Mouse (Mus musculus) lung, postnatal 4 days (tissue): ENCODE results near the gene Lsm2.
"Not testable (repeated sequence)": the region's sequence is repeated elsewhere in the genome, so short reads cannot be mapped to it uniquely, and the experiment has no call there.

Experiments
- DNase-seq, 2 experiments: peaks; one replicate each; pipeline ENCODE4 v3.0.0; 2021

Lsm2 gene

DNA sequence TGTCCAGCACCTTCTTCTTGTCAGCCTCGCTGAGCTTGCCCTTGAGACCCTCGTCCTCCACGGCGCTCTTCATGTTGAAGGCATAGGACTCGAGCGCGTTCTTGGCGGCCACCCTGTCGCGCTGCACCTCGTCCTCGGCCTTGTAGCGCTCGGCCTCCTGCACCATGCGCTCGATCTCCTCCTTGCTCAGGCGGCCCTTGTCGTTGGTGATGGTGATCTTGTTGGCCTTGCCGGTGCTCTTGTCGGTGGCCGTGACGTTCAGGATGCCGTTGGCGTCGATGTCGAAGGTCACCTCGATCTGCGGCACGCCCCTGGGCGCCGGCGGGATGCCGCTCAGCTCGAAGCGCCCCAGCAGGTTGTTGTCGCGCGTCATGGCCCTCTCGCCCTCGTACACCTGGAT, 24.4 kb upstream of the Lsm2 start:
- not testable (repeated sequence) for DNase-seq

DNA sequence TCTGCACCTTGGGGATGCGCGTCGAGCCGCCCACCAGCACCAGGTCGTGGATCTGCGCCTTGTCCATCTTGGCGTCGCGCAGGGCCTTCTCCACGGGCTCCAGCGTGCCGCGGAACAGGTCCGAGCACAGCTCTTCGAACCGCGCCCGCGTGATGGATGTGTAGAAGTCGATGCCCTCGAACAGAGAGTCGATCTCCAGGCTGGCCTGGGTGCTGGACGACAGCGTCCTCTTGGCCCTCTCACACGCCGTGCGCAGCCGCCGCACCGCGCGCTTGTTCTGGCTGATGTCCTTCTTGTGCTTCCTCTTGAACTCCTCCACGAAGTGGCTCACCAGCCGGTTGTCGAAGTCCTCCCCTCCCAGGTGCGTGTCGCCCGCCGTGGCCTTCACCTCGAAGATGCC, 23.7 kb upstream of the Lsm2 start:
- not testable (repeated sequence) for DNase-seq

DNA sequence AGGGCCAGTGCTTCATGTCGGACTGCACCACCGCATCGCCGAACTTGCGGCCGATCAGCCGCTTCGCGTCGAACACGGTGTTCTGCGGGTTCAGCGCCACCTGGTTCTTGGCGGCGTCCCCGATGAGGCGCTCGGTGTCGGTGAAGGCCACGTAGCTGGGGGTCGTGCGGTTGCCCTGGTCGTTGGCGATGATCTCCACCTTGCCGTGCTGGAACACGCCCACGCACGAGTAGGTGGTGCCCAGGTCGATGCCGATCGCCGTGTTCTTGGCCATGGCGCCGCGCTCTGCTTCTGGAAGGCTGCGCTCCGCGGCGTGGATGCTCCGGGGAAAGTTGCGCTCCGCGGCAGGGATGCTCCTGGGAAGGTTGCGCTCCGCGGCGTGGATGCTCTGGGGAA, 22.9 kb upstream of the Lsm2 start:
- DNase-seq = not testable (repeated sequence)

DNA sequence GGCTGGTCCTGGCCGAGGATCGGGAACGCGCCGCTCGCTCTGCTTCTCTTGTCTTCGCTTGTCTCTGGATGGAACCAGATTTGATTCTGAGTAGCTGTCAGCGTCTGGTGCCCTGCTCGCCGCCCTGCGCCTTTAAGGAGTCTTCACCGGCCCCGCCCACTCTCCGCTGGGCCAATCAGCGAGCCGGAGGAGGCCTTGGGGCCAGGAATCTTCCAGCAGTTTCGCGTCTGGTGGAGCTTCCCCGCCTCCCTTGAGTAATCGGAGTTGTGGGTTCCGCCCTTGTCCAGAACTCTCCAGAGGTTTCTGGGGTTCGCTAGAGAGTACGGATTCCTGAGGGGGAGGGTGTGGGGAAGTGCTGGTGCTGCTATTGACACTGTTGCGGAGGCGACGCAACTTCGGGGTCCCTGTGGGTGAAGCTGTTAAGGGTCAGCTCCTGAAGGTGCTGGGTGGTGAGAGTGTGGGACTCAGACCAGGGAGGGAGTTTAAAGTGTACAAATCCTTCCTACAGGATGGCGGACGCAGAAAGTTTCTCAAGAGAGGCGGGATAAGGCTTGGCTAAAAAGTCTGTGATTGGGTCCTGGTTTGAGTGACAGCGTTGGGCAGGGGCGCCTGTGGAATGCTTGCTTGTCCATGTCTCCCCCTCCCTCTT, 22.4 kb upstream of the Lsm2 start, which contains the start of gene Hspa1b:
TSS of gene Hspa1b (minus strand) at position 109 of the 649 bp plus-strand sequence.
- DNase-seq = peak; percentile 89 to 92

DNA sequence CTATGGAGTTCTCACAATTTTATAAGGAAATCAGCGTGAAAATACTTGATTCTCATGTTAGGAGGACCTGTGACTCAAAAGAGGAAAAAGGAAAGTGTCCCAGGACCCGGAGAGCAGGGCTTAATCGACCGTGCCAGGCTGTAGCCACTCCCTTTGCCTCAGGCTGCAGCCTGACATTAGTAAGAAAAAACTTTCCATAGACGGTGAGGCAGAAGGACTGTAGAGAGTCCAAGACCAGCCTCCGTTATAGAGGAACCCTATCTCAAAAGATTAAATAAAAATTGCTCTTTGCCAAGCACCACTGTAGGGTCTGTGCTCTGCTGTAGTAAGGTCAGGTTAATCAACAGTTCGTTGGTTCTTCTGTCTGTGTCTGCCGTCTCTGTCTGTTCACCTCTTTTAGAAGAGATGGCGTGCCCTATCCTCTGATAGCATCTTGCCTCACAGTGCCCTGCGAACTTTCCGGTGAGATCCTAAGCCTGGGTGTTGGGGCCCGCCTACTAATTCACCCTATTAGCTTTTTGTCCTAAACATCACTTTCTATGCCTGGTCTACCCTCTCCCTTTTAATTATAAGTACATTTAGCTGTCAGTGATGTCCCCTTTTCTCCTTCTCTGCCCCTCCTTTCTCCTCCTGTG, 21.7 kb upstream of the Lsm2 start:
- no peak for DNase-seq

DNA sequence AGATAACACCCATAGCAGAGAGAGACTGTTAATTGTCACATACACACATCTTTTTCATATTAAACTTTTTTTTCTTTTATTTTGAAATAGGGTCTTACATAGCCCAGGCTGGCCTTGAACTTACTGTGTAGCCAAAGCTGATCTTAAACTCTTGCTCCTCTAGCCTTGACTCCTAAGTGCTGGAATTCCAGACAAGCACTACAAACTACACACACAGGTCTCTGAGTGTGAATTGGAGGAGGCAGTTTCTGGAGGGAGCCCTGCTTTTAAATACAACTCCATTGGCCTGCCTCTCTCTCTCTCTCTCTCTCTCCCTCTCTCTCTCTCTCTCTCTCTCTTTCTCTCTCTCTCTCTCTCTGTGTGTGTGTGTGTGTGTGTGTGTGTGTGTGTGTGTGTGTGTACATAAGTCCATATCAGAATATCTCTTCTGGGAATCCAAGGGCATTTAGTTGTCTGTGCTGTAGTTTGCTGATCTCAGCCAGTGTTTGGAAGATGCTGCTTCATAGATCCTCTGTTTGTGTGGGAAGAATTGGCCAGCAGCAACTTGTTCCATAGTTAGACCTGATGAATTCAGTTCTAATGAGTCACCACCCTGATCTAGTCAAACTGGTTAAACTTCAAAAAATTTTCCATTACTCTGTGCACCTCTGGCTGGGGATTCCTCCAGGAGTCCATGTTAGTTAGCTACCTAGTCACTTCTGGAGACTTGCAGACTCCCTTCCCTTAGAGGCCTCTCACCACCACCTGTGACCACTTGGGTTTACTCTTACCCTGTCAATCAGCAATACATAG, 20.8 kb upstream of the Lsm2 start:
- DNase-seq = no peak

DNA sequence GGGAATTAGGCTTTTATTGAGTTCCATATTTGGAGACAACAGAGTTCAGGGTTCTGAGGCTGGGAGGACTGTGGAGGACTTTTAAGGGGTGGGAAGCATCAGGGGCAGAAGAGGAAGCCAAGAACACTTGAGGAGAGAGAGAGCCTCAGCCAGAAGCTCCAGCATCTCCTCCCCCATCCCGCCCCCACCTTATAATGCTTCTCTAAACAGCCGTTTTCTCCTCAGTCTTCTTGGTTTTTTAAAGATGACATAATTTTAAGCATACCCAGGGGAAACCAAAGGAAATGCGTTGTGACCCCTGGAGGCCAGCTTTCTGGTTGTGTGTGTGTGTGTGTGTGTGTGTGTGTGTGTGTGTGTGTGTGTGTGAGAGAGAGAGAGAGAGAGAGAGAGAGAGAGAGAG, 19.5 kb upstream of the Lsm2 start:
- DNase-seq = no peak

DNA sequence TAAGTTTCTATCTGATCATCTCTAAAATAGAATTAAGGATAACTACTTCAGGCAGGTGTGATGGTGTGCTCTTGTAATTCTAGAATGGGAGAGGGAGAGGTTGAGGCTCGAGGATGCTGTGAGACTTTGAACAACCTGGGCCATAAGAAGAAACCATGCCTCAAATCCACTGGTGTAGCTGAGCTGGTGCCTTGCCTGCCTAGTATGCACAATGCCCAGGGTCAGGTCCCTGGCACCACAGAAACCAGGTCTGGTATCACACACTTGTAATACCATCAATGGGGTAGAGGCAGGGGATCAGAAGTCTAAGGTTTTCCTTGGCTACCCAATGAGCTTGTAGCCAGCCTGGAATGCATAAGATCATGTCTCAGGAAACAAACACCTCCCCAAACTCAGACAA, 18.8 kb upstream of the Lsm2 start:
- no peak for DNase-seq

DNA sequence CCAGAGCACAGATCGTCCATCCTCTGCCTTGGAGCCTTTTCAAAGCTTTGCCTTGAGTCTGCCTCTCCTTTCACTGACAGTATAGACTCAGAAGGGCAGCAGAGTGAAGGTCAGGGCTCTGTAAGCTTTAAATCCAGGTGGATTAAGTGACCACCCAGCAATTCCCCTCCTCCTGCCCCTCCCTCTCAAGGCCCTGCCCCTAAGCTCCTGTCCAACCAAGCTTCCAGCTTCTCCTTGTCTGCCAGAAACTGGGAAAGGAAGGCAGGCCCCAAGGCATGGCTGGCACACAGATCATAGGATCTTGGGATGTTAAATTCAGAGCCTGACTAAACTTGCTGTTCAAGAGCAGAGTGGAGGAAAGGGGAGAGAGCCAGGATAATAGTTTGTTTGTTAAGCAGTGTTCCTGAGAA, 17.0 kb upstream of the Lsm2 start:
- no peak for DNase-seq

DNA sequence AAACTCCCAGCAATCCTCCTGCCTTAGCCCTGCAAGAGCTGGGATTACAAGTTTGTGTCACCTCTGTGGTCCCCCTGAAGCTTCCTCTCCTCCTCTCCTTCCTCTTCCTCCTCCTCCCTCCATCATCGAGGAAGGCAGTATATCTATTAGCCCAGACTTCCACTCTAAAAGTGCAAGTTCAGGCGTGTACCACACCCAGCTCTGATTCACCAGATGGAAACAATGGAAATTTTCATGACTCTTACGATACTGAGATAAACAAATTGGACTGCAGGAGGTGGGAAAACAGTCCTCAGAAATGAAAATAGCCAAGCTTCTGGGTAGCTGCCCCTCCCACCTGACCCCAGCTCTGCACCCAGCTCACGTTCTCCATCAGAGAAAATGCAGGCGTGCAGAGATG, 16.0 kb upstream of the Lsm2 start:
- DNase-seq = no peak

DNA sequence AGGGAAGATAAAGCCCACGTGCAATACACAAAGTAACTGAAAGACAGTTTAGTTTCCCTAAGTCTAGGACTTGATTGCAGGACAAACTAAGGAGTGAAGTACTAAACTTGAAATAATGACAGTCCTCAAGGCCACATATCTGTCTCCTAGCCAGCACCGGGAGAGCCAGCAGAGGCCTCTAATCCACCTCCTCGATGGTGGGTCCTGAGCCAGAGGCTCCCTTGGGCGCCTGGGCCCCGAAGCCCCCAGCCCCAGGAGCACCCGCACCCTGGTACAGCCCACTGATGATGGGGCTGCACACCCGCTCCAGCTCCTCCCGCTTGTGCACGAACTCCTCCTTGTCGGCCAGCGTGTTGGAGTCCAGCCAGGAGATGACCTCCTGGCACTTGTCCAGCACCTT, 11.8 kb upstream of the Lsm2 start, which contains the start of gene Gm20481:
TSS of gene Gm20481 (plus strand) at position 91 of the 400 bp plus-strand sequence.
- DNase-seq = not testable (repeated sequence)

DNA sequence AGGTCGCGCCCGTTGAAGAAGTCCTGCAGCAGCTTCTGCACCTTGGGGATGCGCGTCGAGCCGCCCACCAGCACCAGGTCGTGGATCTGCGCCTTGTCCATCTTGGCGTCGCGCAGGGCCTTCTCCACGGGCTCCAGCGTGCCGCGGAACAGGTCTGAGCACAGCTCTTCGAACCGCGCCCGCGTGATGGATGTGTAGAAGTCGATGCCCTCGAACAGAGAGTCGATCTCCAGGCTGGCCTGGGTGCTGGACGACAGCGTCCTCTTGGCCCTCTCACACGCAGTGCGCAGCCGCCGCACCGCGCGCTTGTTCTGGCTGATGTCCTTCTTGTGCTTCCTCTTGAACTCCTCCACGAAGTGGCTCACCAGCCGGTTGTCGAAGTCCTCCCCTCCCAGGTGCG, 10.8 kb upstream of the Lsm2 start:
- not testable (repeated sequence) for DNase-seq

DNA sequence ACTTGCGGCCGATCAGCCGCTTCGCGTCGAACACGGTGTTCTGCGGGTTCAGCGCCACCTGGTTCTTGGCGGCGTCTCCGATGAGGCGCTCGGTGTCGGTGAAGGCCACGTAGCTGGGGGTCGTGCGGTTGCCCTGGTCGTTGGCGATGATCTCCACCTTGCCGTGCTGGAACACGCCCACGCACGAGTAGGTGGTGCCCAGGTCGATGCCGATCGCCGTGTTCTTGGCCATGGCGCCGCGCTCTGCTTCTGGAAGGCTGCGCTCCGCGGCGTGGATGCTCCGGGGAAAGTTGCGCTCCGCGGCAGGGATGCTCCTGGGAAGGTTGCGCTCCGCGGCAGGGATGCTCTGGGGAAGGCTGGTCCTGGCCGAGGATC, 10.0 kb upstream of the Lsm2 start:
- not testable (repeated sequence) for DNase-seq

DNA sequence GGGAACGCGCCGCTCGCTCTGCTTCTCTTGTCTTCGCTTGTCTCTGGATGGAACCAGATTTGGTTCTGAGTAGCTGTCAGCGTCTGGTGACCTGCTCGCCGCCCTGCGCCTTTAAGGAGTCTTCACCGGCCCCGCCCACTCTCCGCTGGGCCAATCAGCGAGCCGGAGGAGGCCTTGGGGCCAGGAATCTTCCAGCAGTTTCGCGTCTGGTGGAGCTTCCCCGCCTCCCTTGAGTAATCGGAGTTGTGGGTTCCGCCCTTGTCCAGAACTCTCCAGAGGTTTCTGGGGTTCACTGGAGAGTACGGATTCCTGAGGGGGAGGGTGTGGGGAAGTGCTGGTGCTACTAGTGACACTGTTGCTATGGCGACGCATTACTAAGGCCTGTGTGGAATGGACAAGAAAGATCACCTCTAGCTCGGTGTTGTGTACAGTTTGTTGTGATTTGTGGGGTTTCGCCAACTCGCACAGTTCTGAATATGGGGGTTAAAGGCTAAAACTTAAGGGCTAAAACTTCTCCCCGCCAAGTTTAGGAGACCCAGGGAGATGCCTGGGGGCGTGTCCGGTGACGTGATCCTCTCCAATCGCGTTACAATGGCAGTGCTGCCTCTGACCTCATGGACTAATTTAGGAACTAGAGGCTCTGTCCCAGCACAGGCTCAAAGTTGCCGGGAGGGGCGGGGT, 9.5 kb upstream of the Lsm2 start, which contains the start of the genes Hspa1a and Hspa1l:
TSS of gene Hspa1a (minus strand) at position 88 of the 681 bp plus-strand sequence.
TSS of gene Hspa1l (plus strand) at position 635 of the 681 bp plus-strand sequence.
- DNase-seq = peak; percentile 85 to 86

DNA sequence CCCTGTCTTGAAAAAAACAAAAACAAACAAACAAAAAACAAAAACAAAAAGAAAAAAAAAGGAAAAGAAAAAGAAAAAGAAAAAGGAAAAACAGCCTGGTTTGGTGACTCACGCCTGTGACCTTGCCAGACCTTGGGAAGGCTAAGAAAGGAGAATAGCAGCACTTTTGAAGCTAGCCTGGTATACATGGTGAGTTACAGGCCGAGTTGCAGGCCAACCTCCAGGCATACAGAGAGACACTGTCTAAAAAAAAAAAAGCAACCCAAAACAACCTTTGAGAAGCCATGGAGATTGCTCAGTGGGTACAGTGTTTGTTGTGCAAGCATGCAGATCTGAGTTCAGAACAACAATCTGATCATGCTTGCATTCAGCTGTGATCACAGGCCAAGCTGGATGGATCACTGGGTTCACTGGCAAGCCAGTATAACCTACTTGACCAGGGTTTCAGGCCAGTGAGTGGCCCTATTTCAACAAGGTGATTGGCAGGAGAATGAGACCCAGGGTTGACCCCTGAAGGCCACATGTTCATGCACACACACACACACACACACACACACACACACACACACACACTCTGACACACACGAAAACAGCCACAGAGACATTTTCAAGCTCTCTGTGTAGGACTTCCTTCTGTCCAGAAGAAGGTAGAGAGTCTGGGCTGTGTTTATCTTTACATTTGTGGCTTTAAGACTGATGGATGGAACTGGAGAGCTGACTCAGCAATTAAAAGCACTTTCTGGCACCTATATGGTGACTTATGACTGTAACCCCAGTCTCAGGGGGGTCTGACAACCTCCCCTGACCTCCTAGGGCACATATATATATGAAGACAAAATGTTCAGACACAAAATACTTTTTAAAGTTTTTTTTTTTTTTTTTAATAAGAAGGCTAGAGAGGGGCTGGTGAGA, 5.8 kb upstream of the Lsm2 start:
- DNase-seq = no peak

DNA sequence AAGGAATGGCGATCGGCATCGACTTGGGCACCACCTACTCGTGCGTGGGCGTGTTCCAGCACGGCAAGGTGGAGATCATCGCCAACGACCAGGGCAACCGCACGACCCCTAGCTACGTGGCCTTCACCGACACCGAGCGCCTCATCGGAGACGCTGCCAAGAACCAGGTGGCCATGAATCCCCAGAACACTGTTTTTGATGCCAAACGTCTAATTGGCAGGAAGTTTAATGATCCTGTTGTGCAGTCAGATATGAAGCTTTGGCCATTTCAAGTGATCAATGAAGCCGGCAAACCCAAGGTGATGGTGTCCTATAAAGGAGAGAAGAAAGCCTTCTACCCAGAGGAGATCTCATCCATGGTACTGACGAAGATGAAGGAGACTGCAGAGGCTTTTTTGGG, 4.7 kb upstream of the Lsm2 start:
- DNase-seq = no peak

DNA sequence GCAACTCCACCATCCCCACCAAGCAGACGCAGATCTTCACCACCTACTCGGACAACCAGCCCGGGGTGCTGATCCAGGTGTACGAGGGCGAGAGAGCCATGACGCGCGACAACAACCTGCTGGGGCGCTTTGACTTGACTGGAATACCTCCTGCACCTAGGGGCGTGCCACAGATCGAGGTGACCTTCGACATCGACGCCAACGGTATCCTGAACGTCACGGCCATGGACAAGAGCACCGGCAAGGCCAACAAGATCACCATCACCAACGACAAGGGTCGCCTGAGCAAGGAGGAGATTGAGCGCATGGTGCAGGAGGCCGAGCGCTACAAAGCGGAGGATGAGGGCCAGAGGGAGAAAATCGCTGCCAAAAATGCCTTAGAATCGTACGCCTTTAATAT, 3.4 kb upstream of the Lsm2 start:
- DNase-seq = no peak

DNA sequence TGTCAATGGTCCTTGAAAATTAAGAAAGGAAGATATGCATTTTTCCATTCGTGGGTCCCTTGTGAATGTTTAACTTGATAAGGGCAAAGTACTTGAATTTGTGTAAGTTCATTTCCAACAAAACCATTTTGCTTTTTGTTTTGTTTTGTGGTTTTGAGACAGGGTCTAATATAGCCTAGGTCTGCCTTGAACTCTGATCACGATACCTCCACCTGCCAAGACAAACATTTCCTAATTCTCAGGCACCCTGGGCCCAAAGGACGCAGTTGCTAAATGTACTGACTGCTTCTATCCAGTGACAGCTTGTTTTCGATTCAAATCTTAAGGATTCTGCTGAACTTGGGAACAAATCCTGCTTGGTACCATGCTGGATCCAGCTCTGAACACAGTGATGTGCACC, 2.0 kb upstream of the Lsm2 start:
- DNase-seq = no peak

DNA sequence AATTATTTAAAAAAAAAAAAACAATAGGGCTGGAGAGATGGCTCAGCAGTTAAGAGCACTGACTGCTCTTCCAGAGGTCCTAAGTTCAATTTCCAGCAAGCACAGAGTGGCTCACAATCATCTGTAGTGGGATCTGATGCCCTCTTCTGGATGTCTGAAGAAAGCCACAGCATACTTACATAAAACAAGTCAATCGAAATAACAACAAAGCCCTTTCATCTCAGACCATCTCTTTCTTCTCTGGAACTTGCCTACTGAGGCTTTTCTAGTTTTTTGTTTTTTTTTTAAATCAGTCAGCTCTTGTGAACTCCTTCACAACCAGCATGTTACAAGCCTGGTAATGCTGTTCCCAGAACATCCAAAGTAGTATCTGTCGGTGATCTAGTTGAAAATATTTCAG, 1.0 kb upstream of the Lsm2 start:
- peak in 1 of 2 experiments; percentile 57 for DNase-seq

DNA sequence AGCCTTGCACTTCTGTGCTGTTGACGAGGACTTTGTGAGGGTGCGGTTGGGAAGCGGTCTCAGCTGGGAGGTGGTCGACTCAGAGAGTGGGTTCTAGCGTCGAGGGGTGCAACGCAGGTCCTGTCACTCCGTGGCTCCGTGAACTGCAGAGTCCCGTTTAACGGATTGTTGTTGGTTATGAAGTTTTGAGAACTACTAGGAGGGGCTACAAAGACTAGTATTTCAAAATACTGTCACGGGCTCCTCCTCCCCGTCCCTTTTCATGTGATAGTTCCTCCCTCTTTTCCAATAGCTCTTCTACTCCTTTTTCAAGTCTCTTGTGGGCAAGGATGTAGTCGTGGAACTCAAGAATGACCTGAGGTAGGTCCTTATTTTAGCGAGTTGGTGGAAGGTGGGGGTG, 666 bp downstream of the Lsm2 start:
- no peak for DNase-seq

DNA sequence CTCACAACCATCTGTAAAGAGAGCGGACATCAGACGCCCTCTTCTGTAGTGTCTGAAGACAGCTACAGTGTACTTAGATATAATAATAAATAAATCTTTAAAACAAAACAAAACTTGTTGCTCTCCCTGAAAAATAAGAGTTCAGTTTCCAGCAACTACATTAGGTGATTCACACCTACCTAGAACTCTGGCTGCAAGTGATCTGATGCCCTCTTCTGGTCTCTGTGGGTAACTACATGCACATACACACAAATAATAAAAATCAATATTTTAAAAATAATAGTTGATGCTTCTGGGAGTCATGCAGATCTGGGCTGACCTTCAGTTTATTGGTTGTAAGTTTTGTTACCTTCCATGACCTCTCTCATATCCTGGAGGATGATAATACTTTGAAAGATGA, 2.6 kb downstream of the Lsm2 start:
- no peak for DNase-seq

DNA sequence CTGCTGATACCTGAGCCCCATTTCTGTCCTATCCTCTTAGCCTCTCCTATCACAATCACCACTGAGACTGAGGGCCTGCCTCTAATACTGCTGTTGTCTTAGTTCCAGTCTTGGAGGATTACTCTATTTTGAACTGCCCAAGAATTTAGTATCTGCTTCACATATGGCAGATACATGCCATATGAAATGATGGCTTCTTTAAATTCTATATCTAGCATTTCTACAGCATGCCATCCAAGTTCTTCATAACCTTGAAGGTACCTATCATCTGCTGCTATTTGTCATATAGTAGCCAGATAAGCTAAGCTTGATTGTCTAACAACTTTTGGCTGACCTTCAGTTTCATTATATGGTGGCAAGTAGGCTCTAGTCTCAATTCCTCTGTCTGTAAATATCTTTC, 13.1 kb downstream of the Lsm2 start:
- no peak for DNase-seq
